Mouse (Mus musculus) G1E-ER4 (cell line): ENCODE data around the gene Themis3. TPM values are rescaled to one million over a fixed set of nuclear protein-coding genes. Genes with fewer than 3 reads are reported as not detected.

Source experiments
- GATA1 ChIP-seq: IDR thresholded peaks from one replicate; pipeline ENCODE4 v1.8.0; 2012; ENCODE audit warnings: low read length, inconsistent platforms
- polyA plus RNA-seq: library from polyadenylated mRNA; stranded (reverse); fragments of >175 nt; gene quantifications from 2 replicates; pipeline ENCODE4 v1.2.3, GENCODE M21; 2012

Themis3 gene
- polyA plus RNA-seq, 1 experiment = not detected

GRCm38 (mm10) chr17:66572677-66573060, 21.8 kb downstream of the Themis3 start:
- TF ChIP-seq GATA1 = no peak

- no peak for TF ChIP-seq GATA1
Observed at GRCm38 (mm10) chr17:66571860-66572676, 22.4 kb downstream of the Themis3 start.

GRCm38 (mm10) chr17:66564213-66564612, 30.2 kb downstream of the Themis3 start:
- TF ChIP-seq GATA1 = no peak

GRCm38 (mm10) chr17:66563551-66563950, 30.9 kb downstream of the Themis3 start:
- TF ChIP-seq GATA1 = no peak

- TF ChIP-seq GATA1 = no peak
Observed at GRCm38 (mm10) chr17:66561380-66561779, 33.0 kb downstream of the Themis3 start.

- TF ChIP-seq GATA1 = no peak
Observed at GRCm38 (mm10) chr17:66558404-66559317, 35.8 kb downstream of the Themis3 start.

- no peak for TF ChIP-seq GATA1
Observed at GRCm38 (mm10) chr17:66552690-66553089, 41.7 kb downstream of the Themis3 start.

GRCm38 (mm10) chr17:66550486-66550885, 43.9 kb downstream of the Themis3 start:
- TF ChIP-seq GATA1 = no peak

GRCm38 (mm10) chr17:66532285-66532684, 62.1 kb downstream of the Themis3 start:
- no peak for TF ChIP-seq GATA1

- TF ChIP-seq GATA1 = no peak
Observed at GRCm38 (mm10) chr17:66523396-66523795, 71.0 kb downstream of the Themis3 start.

GRCm38 (mm10) chr17:66519554-66520553, 74.6 kb downstream of the Themis3 start, which contains the start of gene Rab12:
Gene Rab12, minus strand, starts transcription at chr17:66519729.
- no peak for TF ChIP-seq GATA1

- TF ChIP-seq GATA1 = no peak
Observed at GRCm38 (mm10) chr17:66518877-66519553, 75.4 kb downstream of the Themis3 start.

- TF ChIP-seq GATA1 = no peak
Observed at GRCm38 (mm10) chr17:66516953-66517352, 77.5 kb downstream of the Themis3 start.

- no peak for TF ChIP-seq GATA1
Observed at GRCm38 (mm10) chr17:66514288-66514995, 80.0 kb downstream of the Themis3 start.
